Mouse (Mus musculus) activated CD4-positive, CD25-positive, alpha-beta regulatory T cell, adult 4 months (primary cell): ENCODE measurements around the gene Klhl2. TPM values are rescaled to one million over a fixed set of nuclear protein-coding genes. Genes with fewer than 3 reads are reported as not detected.

ENCODE experiments used
- ATAC-seq: one replicate; pipeline ENCODE4 v1.8.0; 2017
- polyA plus RNA-seq, 2 experiments: library from polyadenylated mRNA; unstranded; fragments of 100-300 nt; shearing (Covaris generic); gene quantifications; one replicate each; pipeline ENCODE4 v1.2.1; 2017

Klhl2 gene
- polyA plus RNA-seq, result 1 to 10 TPM; 4.6 to 6.3 TPM

GRCm38 (mm10) chr8:64849897-64850541 lies at the start of gene Klhl2:
TSS of gene Klhl2 (minus strand) at chr8:64850017.
- ATAC-seq, result peak; percentile 85

- no peak for ATAC-seq
These were observed 48.9 kb upstream of the Klhl2 start for GRCm38 (mm10) chr8:64898710-64899109.

GRCm38 (mm10) chr8:64896731-64897130 lies 46.9 kb upstream of the Klhl2 start:
- no peak for ATAC-seq

DNA sequence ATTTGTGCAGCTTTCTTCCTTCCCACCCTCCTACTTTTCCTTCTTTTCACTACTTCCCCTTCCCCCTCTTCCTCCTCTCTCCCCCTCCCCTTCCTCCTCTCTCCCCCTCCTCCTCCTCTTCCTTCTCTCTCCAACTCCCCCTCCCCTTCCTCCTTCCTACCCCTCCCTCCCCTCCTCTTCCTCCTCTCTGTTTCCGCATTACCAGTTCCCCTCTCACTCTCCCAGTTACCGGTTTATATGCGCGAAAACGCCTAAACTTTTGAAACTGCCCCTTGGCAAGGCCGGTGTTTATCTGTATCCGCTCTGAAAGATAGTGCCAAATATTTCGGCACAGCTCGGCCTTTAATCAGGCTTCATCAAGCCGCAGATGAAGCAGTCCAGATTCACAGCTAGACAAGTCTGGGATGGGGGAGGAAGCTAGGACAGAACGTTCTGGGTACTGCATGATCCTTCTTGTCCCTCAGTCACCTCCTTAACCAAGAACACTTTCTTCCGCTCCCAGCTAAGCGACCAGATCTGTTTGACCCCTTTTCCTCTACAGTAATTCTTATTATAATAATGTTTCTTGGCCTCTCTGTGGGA lies 30.9 kb upstream of the Klhl2 start:
- ATAC-seq, result no peak

DNA sequence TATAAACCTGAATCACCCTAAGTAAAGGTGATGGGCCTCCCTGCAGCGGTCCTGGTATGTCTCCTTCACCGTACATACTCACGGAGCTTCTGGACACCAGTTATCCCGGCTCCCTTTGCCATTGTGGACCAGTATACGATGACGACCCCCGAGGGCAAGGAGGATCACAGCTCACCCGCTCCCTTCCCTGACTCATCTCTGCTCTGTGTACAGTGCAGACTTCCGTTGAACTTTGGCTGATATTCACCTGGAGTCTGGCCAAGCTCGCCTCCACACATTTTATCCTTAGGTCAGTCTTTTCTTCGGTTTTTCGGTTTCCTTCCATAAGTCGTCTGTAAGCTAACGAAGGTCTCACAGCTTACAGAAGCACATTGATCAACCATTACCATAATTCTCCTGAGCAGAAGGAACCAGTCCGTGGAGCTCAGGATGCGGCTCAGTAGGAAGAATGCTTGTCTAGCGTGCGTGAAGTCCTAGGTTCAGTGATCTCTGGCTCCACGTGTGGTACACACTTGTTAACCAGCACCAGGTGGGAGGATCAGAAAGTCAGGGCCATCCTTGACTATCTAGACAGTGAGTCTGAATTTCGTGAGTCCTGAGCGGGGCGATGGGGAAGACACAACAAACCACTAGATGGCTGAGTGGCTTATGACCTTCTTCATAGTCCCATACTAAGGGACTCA lies 28.0 kb upstream of the Klhl2 start:
- no peak for ATAC-seq

- ATAC-seq, result peak; percentile 92
These were observed 21.8 kb upstream of the Klhl2 start for GRCm38 (mm10) chr8:64871469-64872165.

DNA sequence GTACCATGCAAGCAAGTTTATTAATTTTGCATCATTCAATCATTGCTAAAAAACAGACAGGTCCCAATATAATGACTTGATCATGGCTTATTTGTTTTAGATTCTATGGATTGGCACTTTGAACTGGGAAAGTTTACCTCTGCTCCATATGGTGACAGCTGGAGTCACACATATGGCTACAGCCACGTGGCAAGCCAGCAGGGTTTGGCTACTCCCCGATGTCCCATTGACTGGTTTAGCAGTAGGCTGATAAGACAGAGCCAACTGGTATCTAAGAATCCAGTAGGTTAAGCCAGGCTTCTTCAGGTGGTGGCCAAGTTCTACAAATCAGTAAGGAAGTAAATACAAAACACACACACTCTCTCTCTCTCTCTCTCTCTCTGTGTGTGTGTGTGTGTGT lies 20.4 kb upstream of the Klhl2 start:
- ATAC-seq, result no peak

DNA sequence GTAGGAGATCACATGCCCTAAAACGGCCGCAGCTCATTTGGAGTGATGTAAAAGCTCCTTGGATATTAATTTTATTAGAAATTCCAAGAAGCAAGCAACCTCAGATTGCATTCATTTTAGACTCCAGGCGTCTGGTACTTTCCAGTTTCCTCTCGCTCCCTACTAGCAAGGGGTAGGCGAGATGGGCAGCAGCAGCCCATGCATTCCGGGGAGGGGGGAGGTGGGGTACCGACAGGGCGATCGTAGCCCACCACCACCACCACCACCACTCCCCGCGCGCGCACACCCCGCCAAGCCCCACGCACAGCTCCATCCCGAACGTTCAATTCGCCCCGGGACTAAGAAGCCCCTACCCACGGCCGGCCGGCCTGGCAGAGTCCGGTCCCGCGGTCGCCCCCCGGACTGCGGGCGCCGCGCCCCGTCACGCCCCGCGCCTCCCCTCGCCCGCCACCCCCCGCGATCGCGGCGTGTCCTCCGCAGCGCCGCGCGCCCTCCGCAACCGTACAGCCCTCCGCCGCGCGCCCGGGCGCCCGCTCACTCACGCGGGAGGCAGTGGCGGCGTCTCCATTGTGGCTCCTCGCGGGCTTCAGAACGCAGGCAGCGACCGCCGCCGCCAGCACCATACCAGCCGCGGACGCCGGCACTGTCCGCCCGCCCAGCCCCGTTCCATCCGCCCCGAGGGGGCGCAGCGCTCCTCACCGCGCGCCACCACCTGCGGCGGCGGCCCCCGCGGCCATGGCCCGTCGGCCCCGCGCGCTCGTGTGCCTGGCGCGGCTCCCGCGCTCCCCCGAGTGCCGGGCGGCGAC lies 523 bp downstream of the Klhl2 start:
- ATAC-seq, result peak; percentile 2

GRCm38 (mm10) chr8:64848245-64848785 lies 1.5 kb downstream of the Klhl2 start:
- ATAC-seq, result no peak

GRCm38 (mm10) chr8:64847650-64848049 lies 2.2 kb downstream of the Klhl2 start:
- ATAC-seq, result no peak

GRCm38 (mm10) chr8:64847241-64847640 lies 2.6 kb downstream of the Klhl2 start:
- ATAC-seq, result no peak

DNA sequence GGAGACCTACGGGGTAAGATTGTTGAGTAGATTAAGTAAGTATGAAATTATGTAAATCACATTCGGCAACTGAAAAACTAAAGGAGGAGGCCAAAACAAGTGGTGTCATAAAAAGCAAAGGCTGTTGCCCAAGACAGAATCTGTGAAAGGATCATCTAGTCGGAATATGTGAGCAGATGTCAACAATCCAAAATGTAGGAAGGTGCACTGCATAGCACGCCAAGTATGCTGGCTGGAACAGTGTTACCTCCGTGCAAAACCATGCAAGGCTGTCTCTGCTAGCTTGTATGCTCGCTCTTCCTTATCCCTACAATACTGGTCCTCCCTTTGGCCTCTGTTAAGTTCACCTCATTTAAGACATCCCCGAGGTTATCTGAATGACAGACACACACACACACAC lies 4.5 kb downstream of the Klhl2 start:
- no peak for ATAC-seq

DNA sequence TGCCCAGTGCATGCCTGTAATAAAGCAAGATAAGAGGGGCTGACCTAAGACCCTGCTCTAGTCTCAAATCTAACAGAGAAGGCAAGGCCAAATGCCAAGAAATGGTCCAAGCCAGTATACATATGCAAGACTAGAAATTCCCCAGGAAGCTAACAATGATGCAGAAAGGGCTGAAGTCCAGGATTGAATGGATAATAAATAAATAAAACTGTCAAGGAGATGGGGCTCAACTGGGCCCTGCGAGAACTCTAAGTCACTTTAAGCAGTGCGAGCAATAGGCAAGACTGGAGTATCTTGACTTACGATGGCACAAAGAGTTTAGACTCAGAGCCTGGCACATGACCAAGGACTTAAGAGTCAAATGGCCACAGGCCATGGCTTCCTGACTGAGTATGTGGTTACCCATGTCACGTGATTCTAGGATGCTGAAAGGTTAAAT lies 5.8 kb downstream of the Klhl2 start:
- ATAC-seq, result no peak

GRCm38 (mm10) chr8:64843168-64843567 lies 6.6 kb downstream of the Klhl2 start:
- no peak for ATAC-seq

GRCm38 (mm10) chr8:64841747-64842406 lies 7.9 kb downstream of the Klhl2 start:
- no peak for ATAC-seq

GRCm38 (mm10) chr8:64839628-64840027 lies 10.2 kb downstream of the Klhl2 start:
- no peak for ATAC-seq

- ATAC-seq, result no peak
These were observed 14.2 kb downstream of the Klhl2 start for GRCm38 (mm10) chr8:64835475-64836122.

- no peak for ATAC-seq
These were observed 15.5 kb downstream of the Klhl2 start for GRCm38 (mm10) chr8:64834071-64834877.

DNA sequence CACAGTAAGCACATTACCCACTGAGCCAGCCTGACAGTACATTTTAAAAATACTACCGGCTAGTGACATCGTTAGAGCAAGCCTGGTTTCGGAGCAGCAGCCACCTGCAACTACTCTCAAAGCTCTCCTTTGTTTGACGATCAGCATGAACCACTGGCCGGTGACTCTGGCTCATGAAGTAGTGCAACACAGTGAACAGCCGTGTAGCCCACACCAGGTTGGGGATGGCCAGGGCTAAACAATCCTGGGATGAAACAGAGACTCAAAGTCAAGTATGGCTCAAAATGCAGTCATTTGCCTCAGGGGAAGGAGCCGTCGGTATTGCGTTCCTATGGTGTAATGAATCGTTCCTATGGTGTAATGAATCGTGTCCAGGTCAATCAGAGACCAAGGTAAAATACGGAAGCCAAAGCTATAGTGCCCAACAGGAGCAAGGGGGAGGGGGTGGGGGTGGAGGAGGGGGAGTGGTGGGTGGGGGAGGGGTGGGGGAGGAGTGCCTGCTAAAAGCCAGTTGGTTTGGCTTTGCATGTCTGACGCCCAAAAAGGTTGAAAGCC lies 17.2 kb downstream of the Klhl2 start:
- ATAC-seq, result no peak

DNA sequence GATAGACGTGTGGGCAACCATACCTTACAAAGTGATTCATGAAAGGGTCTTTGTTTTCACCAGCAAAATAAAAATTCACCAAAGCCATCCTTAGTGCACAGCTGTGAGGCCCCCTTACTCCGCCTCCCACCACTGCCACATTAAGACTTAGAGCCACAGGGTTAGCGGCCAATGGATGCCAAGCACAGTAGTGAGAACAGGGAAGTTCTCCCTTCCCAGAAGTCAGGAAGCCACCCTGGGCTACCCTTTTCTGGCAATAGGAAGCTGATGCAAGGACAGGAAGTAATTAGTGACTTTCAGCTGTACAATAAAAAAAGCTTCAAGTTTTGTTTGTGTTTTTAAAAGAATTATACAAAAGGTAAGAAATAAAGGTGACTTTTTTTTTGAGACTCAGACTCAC lies 18.2 kb downstream of the Klhl2 start:
- ATAC-seq, result no peak
